Mouse (Mus musculus) heart, postnatal 0 days (tissue): Measurements from ENCODE around the gene Selenon.

Experiments used
- CTCF ChIP-seq: IDR thresholded peaks from 2 replicates; pipeline ENCODE4 v1.5.1; 2016; ENCODE audit warnings: antibody characterized with exemption, control low read depth, low read depth
- EP300 ChIP-seq: IDR thresholded peaks from 2 replicates; pipeline ENCODE4 v1.6.1; 2016; ENCODE audit warnings: antibody characterized with exemption, low read depth

GRCm38 (mm10) chr4:134491716-134492115 is 60.2 kb downstream of the Selenon start:
- TF ChIP-seq CTCF (no peak), EP300 (no peak)
